Mouse (Mus musculus) gastrocnemius, postnatal 4 days (tissue): ENCODE data around the gene Mc3r. TPM values are rescaled to one million over a fixed set of nuclear protein-coding genes. Genes with fewer than 3 reads are reported as not detected.

Experiments used
- DNase-seq, 2 experiments: peaks; one replicate each; pipeline ENCODE4 v3.0.0; 2021 to 2022; ENCODE audit warnings: low spot score in 2 of 2, mixed read lengths in 2 of 2
- total RNA-seq, 2 experiments: library from RNA; stranded (reverse); gene quantifications; 2 replicates each; pipeline ENCODE4 v1.2.3; 2021

Mc3r gene
- total RNA-seq, 2 experiments from 2014 or later, result not detected

- DNase-seq, result no peak
Measured at GRCm38 (mm10) chr2:172298083-172298482, 49.8 kb downstream of the Mc3r start.

GRCm38 (mm10) chr2:172298542-172298941 lies 50.2 kb downstream of the Mc3r start:
- no peak for DNase-seq

- no peak for DNase-seq
Measured at GRCm38 (mm10) chr2:172299126-172299921, 51.0 kb downstream of the Mc3r start.

Other genes starting within 250 kb of the Mc3r start
- gene Cbln4, start 205.0 kb upstream of the Mc3r start, total RNA-seq, result not detected
- 1 to 10 TPM; 4.3 to 4.6 TPM for gene Fam210b, start 97.1 kb downstream of the Mc3r start, total RNA-seq
- gene Aurka, start 122.0 kb downstream of the Mc3r start, total RNA-seq, result 10 to 100 TPM; 12.2 to 12.8 TPM
- gene Cstf1, start 122.2 kb downstream of the Mc3r start, total RNA-seq, result 10 to 100 TPM; 27.0 to 29.9 TPM
- 1 to 10 TPM in 1 of 2 experiments, under 1 TPM in 1; 0.62 to 1.1 TPM for gene Cass4, start 145.3 kb downstream of the Mc3r start, total RNA-seq
- 10 to 100 TPM; 45.3 to 45.4 TPM for gene Rtf2, start 192.1 kb downstream of the Mc3r start, total RNA-seq
- not detected for gene Gcnt7, start 210.1 kb downstream of the Mc3r start, total RNA-seq
- 1 to 10 TPM in 1 of 2 experiments, under 1 TPM in 1; 0.83 to 1.1 TPM for gene Fam209, start 224.0 kb downstream of the Mc3r start, total RNA-seq